Mouse (Mus musculus) common myeloid progenitor, adult 5-6 weeks (primary cell): ENCODE measurements around the gene B4galt5. TPM values are rescaled to one million over a fixed set of nuclear protein-coding genes. Genes with fewer than 3 reads are reported as not detected.

ENCODE experiments used
- ATAC-seq: replicated peaks from 2 replicates; pipeline ENCODE4 v1.8.0; 2016; ENCODE audit warnings: low read depth, mild to moderate bottlenecking, moderate TSS enrichment, inconsistent platforms; ENCODE audit not compliant: poor library complexity, severe bottlenecking
- total RNA-seq: library from RNA; stranded (forward); fragments of 200-1000, 187-1606 nt; gene quantifications from 2 replicates; pipeline ENCODE4 v1.2.3, GENCODE M21; 2017

B4galt5 gene
- total RNA-seq, 1 experiment from 2014 or later, result 5.8 TPM

- ATAC-seq, result no peak
These were observed 56.8 kb downstream of the B4galt5 start for GRCm38 (mm10) chr2:167292151-167292591.

GRCm38 (mm10) chr2:167291656-167292055 lies 57.3 kb downstream of the B4galt5 start:
- ATAC-seq, result no peak

- ATAC-seq, result no peak
These were observed 67.5 kb downstream of the B4galt5 start for GRCm38 (mm10) chr2:167281461-167281860.

GRCm38 (mm10) chr2:167280986-167281310 lies 68.0 kb downstream of the B4galt5 start:
- no peak for ATAC-seq

GRCm38 (mm10) chr2:167280090-167280985 lies 68.6 kb downstream of the B4galt5 start:
- ATAC-seq, result peak; percentile 79; the same call in 1 of the 2 replicates

- peak; percentile 90 for ATAC-seq
These were observed 70.0 kb downstream of the B4galt5 start for GRCm38 (mm10) chr2:167278751-167279526.

- no peak for ATAC-seq
These were observed 71.0 kb downstream of the B4galt5 start for GRCm38 (mm10) chr2:167278011-167278410.

- no peak for ATAC-seq
These were observed 72.0 kb downstream of the B4galt5 start for GRCm38 (mm10) chr2:167277026-167277425.

GRCm38 (mm10) chr2:167275856-167276255 lies 73.1 kb downstream of the B4galt5 start:
- no peak for ATAC-seq

GRCm38 (mm10) chr2:167274713-167275465 lies 74.1 kb downstream of the B4galt5 start:
- no peak for ATAC-seq

- 0 out of 2 replicates have a peak, but pooled peaks have one; percentile 8 for ATAC-seq
These were observed 75.7 kb downstream of the B4galt5 start for GRCm38 (mm10) chr2:167273206-167273740.

GRCm38 (mm10) chr2:167272706-167273105 lies 76.3 kb downstream of the B4galt5 start:
- ATAC-seq, result no peak

- peak; percentile 36; the same call in 1 of the 2 replicates for ATAC-seq
These were observed 77.9 kb downstream of the B4galt5 start for GRCm38 (mm10) chr2:167271121-167271521.

GRCm38 (mm10) chr2:167270496-167270895 lies 78.5 kb downstream of the B4galt5 start:
- ATAC-seq, result no peak

- no peak for ATAC-seq
These were observed 80.3 kb downstream of the B4galt5 start for GRCm38 (mm10) chr2:167268721-167269120.

- no peak for ATAC-seq
These were observed 80.6 kb downstream of the B4galt5 start for GRCm38 (mm10) chr2:167268411-167268690.

GRCm38 (mm10) chr2:167267531-167268410 lies 81.2 kb downstream of the B4galt5 start:
- ATAC-seq, result no peak

GRCm38 (mm10) chr2:167266231-167266630 lies 82.8 kb downstream of the B4galt5 start:
- no peak for ATAC-seq

GRCm38 (mm10) chr2:167265806-167266205 lies 83.2 kb downstream of the B4galt5 start:
- ATAC-seq, result no peak
